Mouse (Mus musculus) liver, postnatal 0 days (tissue): Measurements from ENCODE around the gene Car10. TPM values are rescaled to one million over a fixed set of nuclear protein-coding genes. Genes with fewer than 3 reads are reported as not detected.

Source experiments
- ATAC-seq: fragments of 200-750 bp; cut with Nextera tagmentation; 2 replicates; pipeline ENCODE4 v1.8.0; 2017; ENCODE audit warnings: mild to moderate bottlenecking, moderate library complexity
- DNase-seq: peaks from one replicate; pipeline ENCODE4 v3.0.0-alpha.2; 2016
- H3K27ac ChIP-seq: fragments of 300-500 bp; sonication (generic); 2 replicates; pipeline ENCODE4 v1.5.1; 2014; ENCODE audit warnings: antibody characterized with exemption, moderate library complexity, mild to moderate bottlenecking, low read depth
- H3K27me3 ChIP-seq: fragments of 300-500 bp; sonication (generic); 2 replicates; pipeline ENCODE4 v1.6.1; 2014; ENCODE audit warnings: low read length, control low read depth, mixed read lengths; ENCODE audit not compliant: insufficient read depth
- H3K36me3 ChIP-seq: fragments of 300-500 bp; sonication (generic); replicated peaks from 2 replicates; pipeline ENCODE4 v1.6.1; 2014; ENCODE audit warnings: mild to moderate bottlenecking, control low read depth, low read length, moderate library complexity, mixed read lengths; ENCODE audit not compliant: insufficient read depth
- H3K4me1 ChIP-seq: fragments of 300-500 bp; sonication (generic); 2 replicates; pipeline ENCODE4 v1.6.1; 2014; ENCODE audit warnings: antibody characterized with exemption, mild to moderate bottlenecking, control low read depth; ENCODE audit not compliant: insufficient read depth
- H3K4me2 ChIP-seq: fragments of 300-500 bp; sonication (generic); 2 replicates; pipeline ENCODE4 v1.6.1; 2014; ENCODE audit warnings: low read depth, mild to moderate bottlenecking, low read length, moderate library complexity, mixed read lengths
- H3K4me3 ChIP-seq: fragments of 300-500 bp; sonication (generic); 2 replicates; pipeline ENCODE4 v1.5.1; 2014; ENCODE audit warnings: low read depth, low read length
- H3K9ac ChIP-seq: fragments of 300-500 bp; sonication (generic); replicated peaks from 2 replicates; pipeline ENCODE4 v1.6.1; 2014; ENCODE audit warnings: mild to moderate bottlenecking, moderate library complexity
- H3K9me3 ChIP-seq: fragments of 300-500 bp; sonication (generic); 2 replicates; pipeline ENCODE4 v1.6.1; 2016; ENCODE audit warnings: mild to moderate bottlenecking, control low read depth, low read length, mixed read lengths
- CTCF ChIP-seq: sonication (generic); IDR thresholded peaks from 2 replicates; pipeline ENCODE4 v1.5.1; 2016; ENCODE audit warnings: antibody characterized with exemption, low read depth
- EP300 ChIP-seq: IDR thresholded peaks from 2 replicates; pipeline ENCODE4 v1.6.1; 2016; ENCODE audit warnings: antibody characterized with exemption, low read depth, mild to moderate bottlenecking
- WGBS: fragments of 180-500 bp; shearing (Covaris S2); extraction: QIAGEN DNeasy Blood & Tissue Kit; methylation state at CpG from one replicate; pipeline ENCODE4 v1.1.7; 2014; ENCODE audit not compliant: insufficient replicate concordance; 5-methylcytosine and 5-hydroxymethylcytosine counted together
- polyA plus RNA-seq: library from polyadenylated mRNA; unstranded; fragments of >200 nt; fragmentation: Nextera tagmentation; extraction: Ambion mirVana; gene quantifications from 2 replicates; pipeline ENCODE4 v1.2.1, GENCODE M21; 2015

The Car10 gene
- polyA plus RNA-seq, 1 experiment from 2014 or later, result not detected

DNA sequence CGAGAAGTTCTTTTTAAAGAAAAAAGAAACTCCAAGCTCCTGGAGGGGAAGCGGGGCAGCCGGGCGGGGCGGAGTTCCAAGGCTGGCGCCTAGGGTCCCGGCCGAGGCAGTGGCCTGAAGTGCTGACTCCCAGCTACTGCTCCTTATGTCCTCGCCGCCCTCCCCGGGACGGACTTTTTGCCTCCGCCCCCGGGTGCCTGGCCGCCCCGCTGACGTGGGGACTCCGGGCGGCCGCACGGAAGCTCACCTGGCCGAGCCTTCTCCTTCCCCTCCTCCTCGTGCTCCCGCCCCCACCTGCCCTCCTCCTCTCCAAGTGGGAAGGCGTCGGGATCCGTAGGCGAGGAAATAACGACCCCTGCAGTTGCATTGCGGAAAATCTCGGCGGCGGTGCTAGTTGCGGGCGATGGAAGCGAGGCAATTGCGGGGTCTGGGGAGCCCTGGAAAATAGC, 1.1 kb downstream of the Car10 start:
- Histone ChIP-seq H3K36me3 (no peaks in the 10 kb centered on the region), H3K9me3 (no peaks in the 10 kb centered on the region), H3K9ac (no peak overlapping the region), H3K4me3 (no peak overlapping the region), H3K4me1 (no peaks in the 10 kb centered on the region), H3K27ac (no peak overlapping the region), H3K27me3 (peaks cover 45% of the 10 kb centered on the region), H3K4me2 (no peak overlapping the region)
- TF ChIP-seq EP300, result no peak
- no peak for TF ChIP-seq CTCF
- DNase-seq (no peak), ATAC-seq (no peak)
- 2% methylated on average over 30 of the region's 37 CpGs for WGBS

- H3K4me2 ChIP-seq, result no peak overlapping the region
- ATAC-seq, result no peak
- peaks cover 45% of the 10 kb centered on the region for H3K27me3 ChIP-seq
- no peak for DNase-seq
- H3K9me3 ChIP-seq, result no peaks in the 10 kb centered on the region
- no peak overlapping the region for H3K27ac ChIP-seq
- no peak for TF ChIP-seq CTCF
- TF ChIP-seq EP300, result no peak
- no peak overlapping the region for H3K9ac ChIP-seq
- H3K4me3 ChIP-seq, result no peak overlapping the region
- 5% methylated on average over 52 of the region's 53 CpGs for WGBS
- H3K36me3 ChIP-seq, result no peaks in the 10 kb centered on the region
- H3K4me1 ChIP-seq, result no peaks in the 10 kb centered on the region
These were observed 1.9 kb downstream of the Car10 start for GRCm38 (mm10) chr11:93099431-93100370.

GRCm38 (mm10) chr11:93100606-93101005, 2.8 kb downstream of the Car10 start:
- peaks cover 45% of the 10 kb centered on the region for H3K27me3 ChIP-seq

DNA sequence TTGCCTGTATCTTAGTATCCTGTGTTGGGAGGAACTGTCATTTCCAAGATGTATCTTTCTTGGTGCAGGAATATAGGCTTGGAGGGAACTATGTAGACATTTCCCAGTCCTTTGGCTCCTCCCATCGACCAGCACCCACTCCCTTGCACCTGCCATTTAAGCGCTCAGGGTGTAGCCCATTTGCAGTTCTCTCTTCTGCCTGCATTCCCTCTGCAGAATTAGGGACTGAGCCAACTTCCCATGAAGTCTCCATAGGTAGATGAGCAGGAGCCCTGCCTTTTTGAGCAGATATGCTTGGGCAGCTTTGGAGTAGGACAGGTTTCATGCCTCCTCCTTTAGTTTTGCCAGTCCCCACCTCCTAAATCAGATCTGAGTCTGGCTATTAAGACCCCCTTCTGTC, 3.3 kb downstream of the Car10 start:
- no peaks in the 10 kb centered on the region for H3K9me3 ChIP-seq
- no peak overlapping the region for H3K4me2 ChIP-seq
- peaks cover 45% of the 10 kb centered on the region for H3K27me3 ChIP-seq
- TF ChIP-seq CTCF, result no peak
- no peak for TF ChIP-seq EP300
- no peaks in the 10 kb centered on the region for H3K36me3 ChIP-seq
- H3K4me1 ChIP-seq, result no peaks in the 10 kb centered on the region
- ATAC-seq (no peak), DNase-seq (no peak)
- H3K4me3 ChIP-seq, result no peak overlapping the region
- H3K27ac ChIP-seq, result no peak overlapping the region
- no peak overlapping the region for H3K9ac ChIP-seq
- 8% methylated on average over 2 of the region's 2 CpGs for WGBS

More at GRCm38 (mm10) chr11:93100606-93101005, 2.8 kb downstream of the Car10 start:
- no peak for DNase-seq
- no peaks in the 10 kb centered on the region for H3K36me3 ChIP-seq
- no peak for TF ChIP-seq CTCF
- TF ChIP-seq EP300, result no peak
- H3K9ac ChIP-seq, result no peak overlapping the region
- H3K4me1 ChIP-seq, result no peaks in the 10 kb centered on the region
- H3K4me3 ChIP-seq, result no peak overlapping the region
- ATAC-seq, result no peak
- H3K4me2 ChIP-seq, result no peak overlapping the region
- no peaks in the 10 kb centered on the region for H3K9me3 ChIP-seq
- no peak overlapping the region for H3K27ac ChIP-seq
- WGBS, result 3% methylated on average over 6 of the region's 6 CpGs

DNA sequence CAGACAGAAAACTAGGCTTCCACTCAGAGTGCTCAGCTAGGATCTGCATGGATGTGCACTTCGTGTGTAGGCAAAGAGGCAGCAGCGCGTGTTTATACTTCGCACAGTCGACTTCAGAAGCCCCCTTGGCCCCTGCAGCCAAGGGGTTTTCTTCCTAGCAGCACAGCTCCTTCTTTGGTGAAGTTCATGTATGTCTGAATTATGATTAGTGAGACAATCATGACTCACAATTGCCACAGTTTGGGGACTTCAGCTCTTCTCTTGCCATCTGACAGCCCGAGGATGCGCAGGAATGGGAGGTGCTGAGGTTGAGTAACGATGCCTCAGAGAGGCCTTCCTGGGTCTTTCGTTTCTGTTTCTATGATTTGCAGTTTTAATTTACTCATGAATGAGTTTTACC, 4.5 kb downstream of the Car10 start:
- H3K27me3 ChIP-seq, result peaks cover 42% of the 10 kb centered on the region

GRCm38 (mm10) chr11:93103101-93103815, 5.4 kb downstream of the Car10 start:
- H3K4me1 ChIP-seq, result no peaks in the 10 kb centered on the region
- whole genome bisulfite sequencing, result 54% methylated on average over 3 of the region's 3 CpGs

More for the DNA sequence above, 4.5 kb downstream of the Car10 start:
- DNase-seq, result no peak
- Histone ChIP-seq H3K27ac (no peak overlapping the region), H3K36me3 (no peaks in the 10 kb centered on the region), H3K9me3 (no peaks in the 10 kb centered on the region), H3K9ac (no peak overlapping the region), H3K4me2 (no peak overlapping the region), H3K4me3 (no peak overlapping the region), H3K4me1 (no peaks in the 10 kb centered on the region)
- TF ChIP-seq CTCF (no peak), EP300 (no peak)
- WGBS, result 73% methylated on average over 9 of the region's 9 CpGs
- no peak for ATAC-seq

More at GRCm38 (mm10) chr11:93103101-93103815, 5.4 kb downstream of the Car10 start:
- H3K4me3 ChIP-seq, result no peak overlapping the region
- DNase-seq, result no peak
- H3K9me3 ChIP-seq, result no peaks in the 10 kb centered on the region
- H3K36me3 ChIP-seq, result no peaks in the 10 kb centered on the region
- H3K9ac ChIP-seq, result no peak overlapping the region
- H3K27ac ChIP-seq, result no peak overlapping the region
- no peak for TF ChIP-seq EP300
- TF ChIP-seq CTCF, result no peak
- no peak overlapping the region for H3K4me2 ChIP-seq
- H3K27me3 ChIP-seq, result peaks cover 33% of the 10 kb centered on the region
- no peak for ATAC-seq
